Mouse (Mus musculus): ENCODE data around the gene Slc22a20. TPM values are rescaled to one million over a fixed set of nuclear protein-coding genes. Genes with fewer than 3 reads are reported as not detected.
A peak's percentile ranks its signal among the peaks of the same experiment; 100 is the strongest.

Gene Slc22a20
- polyA plus RNA-seq, 1 experiment from 2014 or later, result not detected

DNA sequence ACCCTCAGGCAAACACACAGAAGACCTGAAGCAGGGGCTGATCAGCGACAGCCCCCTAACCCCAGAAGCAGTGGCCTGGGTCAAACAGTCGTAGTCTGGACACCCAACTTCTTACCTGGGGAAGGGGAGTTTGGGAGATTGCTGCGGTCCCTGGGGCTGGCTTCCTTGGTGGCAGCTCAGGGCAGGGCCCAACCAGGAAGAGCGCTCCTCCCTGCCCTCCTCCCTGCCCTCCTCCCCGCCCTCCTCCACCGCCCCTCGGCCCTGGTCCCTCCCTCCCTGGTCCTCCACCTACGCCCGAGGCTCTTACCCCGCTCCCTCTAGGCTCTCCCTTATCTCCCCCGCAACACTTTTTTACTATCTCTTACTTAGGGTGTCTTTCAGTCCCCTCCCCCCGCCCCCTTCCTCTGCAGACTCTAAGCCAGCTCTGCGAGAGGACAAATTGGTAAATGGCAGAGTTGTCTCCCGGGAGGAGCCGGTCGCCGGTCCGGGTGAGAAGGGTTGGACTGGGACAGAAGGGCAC is 29.1 kb upstream of the Slc22a20 start:
- WGBS, result 2% methylated on average over 18 of the region's 18 CpGs
- no peaks in the 10 kb centered on the region for H3K36me3 ChIP-seq
- H3K4me1 ChIP-seq, result peaks cover 20% of the 10 kb centered on the region
- peak overlapping the region; percentile 59 for H3K4me3 ChIP-seq
- ATAC-seq (ENCODE audit: extremely low read depth, insufficient number of reproducible peaks, low FRiP score, low TSS enrichment), result peak; percentile 69
- no peaks in the 10 kb centered on the region for H3K9me3 ChIP-seq
- H3K27ac ChIP-seq (replicated peaks), result peak overlapping the region; percentile 61
- peak overlapping the region; percentile 81 for H3K4me2 ChIP-seq
- H3K27me3 ChIP-seq (replicated peaks), result peaks cover 7% of the 10 kb centered on the region
- peak overlapping the region; percentile 77 for H3K9ac ChIP-seq

DNA sequence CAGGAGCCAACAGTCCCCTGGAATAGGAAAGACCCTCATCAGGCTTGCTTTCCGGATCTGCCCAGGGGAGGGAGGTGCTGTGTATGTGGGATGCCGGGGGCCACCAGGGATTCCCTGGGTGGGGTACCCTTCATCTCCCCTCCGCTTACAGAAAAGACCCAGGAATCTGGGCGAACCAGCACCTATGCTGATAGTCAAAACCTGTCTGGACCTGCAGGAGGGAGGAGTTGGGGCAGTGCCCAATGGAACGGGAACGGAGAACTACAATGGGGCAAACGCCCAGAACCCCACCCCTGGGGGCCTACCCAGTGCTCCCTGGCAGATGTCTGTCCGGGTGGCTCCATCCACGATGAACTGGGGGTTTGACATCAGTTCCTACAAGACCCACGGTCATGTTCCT is 27.7 kb upstream of the Slc22a20 start:
- Histone ChIP-seq H3K4me2 (peak overlapping the region; percentile 81; the same call in 1 of the 2 replicates), H3K4me1 (peaks cover 20% of the 10 kb centered on the region), H3K9ac (no peak overlapping the region; the same call in 1 of the 2 replicates), H3K27ac (replicated peaks) (no peak overlapping the region), H3K4me3 (no peak overlapping the region), H3K27me3 (replicated peaks) (peaks cover 7% of the 10 kb centered on the region), H3K9me3 (no peaks in the 10 kb centered on the region), H3K36me3 (no peaks in the 10 kb centered on the region)
- no peak for ATAC-seq (ENCODE audit: extremely low read depth, insufficient number of reproducible peaks, low FRiP score, low TSS enrichment)
- 89% methylated on average over 10 of the region's 10 CpGs for WGBS

DNA sequence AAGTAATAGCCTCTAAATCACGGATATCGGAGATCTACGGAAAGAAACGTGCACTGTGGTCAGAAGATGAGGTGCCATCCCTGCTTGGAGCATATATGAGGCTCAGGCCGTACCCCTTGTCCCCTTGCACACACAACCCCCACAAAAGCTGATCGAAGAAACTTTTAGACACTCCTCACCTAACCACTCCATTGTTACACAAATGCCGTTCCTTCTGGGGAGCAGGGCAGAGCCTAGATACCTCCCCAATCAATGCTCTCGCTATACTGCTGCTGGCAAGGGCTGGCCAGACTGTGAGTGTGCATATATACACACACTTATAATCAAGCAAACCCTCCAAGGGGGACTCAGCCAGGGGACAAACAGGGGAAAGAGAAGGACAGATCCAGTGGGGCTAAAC is 23.2 kb upstream of the Slc22a20 start:
- no peak for ATAC-seq (ENCODE audit: extremely low read depth, insufficient number of reproducible peaks, low FRiP score, low TSS enrichment)
- Histone ChIP-seq H3K4me2 (no peak overlapping the region), H3K27ac (replicated peaks) (no peak overlapping the region), H3K4me1 (no peaks in the 10 kb centered on the region; the same call in 1 of the 2 replicates), H3K4me3 (no peak overlapping the region), H3K27me3 (replicated peaks) (no peaks in the 10 kb centered on the region), H3K36me3 (peaks cover 5% of the 10 kb centered on the region; the same call in 1 of the 2 replicates), H3K9me3 (no peaks in the 10 kb centered on the region), H3K9ac (no peak overlapping the region)
- 72% methylated on average over 8 of the region's 8 CpGs for WGBS

DNA sequence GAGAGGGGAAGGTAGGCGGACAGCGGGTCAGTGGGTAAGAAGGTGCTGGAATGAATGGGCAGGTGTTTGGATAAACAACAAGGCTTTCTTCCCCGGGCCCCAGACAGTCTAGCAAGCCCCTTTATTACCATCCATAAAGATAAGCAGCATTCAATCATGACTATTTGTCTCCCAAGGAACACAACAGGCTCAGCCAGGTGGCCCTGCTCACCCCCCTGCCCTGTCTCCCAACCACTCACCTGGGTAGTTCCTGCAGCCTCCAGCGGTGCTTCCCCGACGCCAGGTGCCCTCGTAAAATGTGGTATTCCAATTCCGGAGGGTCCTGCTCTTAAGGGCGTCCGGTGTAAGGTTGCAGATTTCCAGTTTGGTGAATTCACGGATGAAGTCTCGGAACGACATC is 21.1 kb upstream of the Slc22a20 start:
- Histone ChIP-seq H3K36me3 (peaks cover 5% of the 10 kb centered on the region; the same call in 1 of the 2 replicates), H3K4me1 (no peaks in the 10 kb centered on the region), H3K27me3 (replicated peaks) (no peaks in the 10 kb centered on the region), H3K4me2 (no peak overlapping the region), H3K9ac (no peak overlapping the region), H3K9me3 (no peaks in the 10 kb centered on the region), H3K27ac (replicated peaks) (no peak overlapping the region), H3K4me3 (no peak overlapping the region)
- no peak for ATAC-seq (ENCODE audit: extremely low read depth, insufficient number of reproducible peaks, low FRiP score, low TSS enrichment)
- 85% methylated on average over 13 of the region's 13 CpGs for WGBS

DNA sequence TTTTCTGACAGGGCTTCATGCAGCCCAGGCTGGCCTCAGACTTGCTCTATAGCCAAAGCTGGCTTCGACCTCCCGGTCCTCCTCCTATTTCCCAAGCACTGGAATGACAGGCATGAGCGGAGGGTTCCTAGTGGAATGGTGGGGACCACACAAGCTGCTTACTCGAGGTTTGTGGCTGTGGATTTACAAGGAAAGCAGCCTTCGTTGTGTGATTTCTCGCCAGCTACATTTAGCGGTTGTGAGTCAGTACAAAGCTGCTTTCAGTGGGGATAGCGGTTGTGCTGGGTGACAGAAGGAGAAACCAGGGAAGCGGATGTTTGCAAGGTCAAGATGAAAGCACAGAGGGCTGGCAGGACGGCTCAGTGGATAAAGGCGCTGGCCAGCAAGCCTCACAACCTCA is 19.6 kb upstream of the Slc22a20 start:
- Histone ChIP-seq H3K4me1 (no peaks in the 10 kb centered on the region), H3K27me3 (replicated peaks) (no peaks in the 10 kb centered on the region), H3K9ac (no peak overlapping the region), H3K4me2 (no peak overlapping the region), H3K4me3 (no peak overlapping the region), H3K9me3 (no peaks in the 10 kb centered on the region), H3K36me3 (peaks cover 5% of the 10 kb centered on the region; the same call in 1 of the 2 replicates), H3K27ac (replicated peaks) (no peak overlapping the region)
- ATAC-seq (ENCODE audit: extremely low read depth, insufficient number of reproducible peaks, low FRiP score, low TSS enrichment), result no peak
- WGBS, result 61% methylated on average over 11 of the region's 11 CpGs

DNA sequence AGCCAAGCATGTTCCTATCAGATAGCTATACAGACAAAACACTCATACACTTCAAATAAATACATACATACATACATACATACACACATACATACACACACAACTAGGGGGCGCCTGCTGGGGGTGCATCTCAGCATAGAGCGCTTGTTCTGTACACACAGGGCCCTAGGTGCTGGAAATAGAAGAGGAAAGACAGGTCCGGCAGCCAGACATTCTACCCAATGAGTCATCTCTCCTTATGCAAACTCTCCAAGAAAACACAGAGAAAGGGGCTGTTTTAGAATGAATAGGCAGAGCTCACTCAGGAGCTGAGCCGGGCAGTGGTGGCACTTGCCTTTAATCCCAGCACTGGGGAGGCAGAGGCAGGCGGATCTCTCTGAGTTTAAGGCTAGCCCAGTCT is 14.0 kb upstream of the Slc22a20 start:
- 68% methylated on average over 5 of the region's 5 CpGs for WGBS
- H3K4me1 ChIP-seq, result no peaks in the 10 kb centered on the region
- H3K27me3 ChIP-seq (replicated peaks), result no peaks in the 10 kb centered on the region
- ATAC-seq (ENCODE audit: extremely low read depth, insufficient number of reproducible peaks, low FRiP score, low TSS enrichment), result no peak
- H3K27ac ChIP-seq (replicated peaks), result no peak overlapping the region
- no peaks in the 10 kb centered on the region for H3K9me3 ChIP-seq
- H3K4me3 ChIP-seq, result no peak overlapping the region
- H3K4me2 ChIP-seq, result no peak overlapping the region
- no peak overlapping the region for H3K9ac ChIP-seq
- H3K36me3 ChIP-seq, result 0 out of 2 replicates have a peak, but pooled peaks cover 4% of the 10 kb centered on the region

DNA sequence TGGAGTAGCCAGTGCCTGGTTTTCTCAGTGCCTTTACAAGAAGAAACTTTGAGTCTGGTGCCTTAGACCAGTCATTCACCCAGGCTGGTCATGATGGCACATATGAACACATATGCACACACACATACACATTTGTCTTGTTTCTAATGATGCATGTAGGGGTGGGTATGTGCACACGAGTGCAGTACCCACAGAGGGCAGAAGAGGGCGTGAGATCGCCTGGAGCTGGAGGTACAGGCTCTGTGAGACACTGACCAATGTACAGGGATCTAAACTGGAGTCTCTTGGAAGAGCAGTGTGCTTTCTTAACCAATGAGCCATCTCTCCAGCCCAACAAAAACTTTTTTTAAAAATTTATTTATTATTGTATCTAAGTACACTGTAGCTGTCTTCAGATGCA is 12.2 kb upstream of the Slc22a20 start:
- ATAC-seq (ENCODE audit: extremely low read depth, insufficient number of reproducible peaks, low FRiP score, low TSS enrichment), result no peak
- Histone ChIP-seq H3K4me3 (no peak overlapping the region), H3K27ac (replicated peaks) (no peak overlapping the region), H3K4me2 (no peak overlapping the region), H3K27me3 (replicated peaks) (no peaks in the 10 kb centered on the region), H3K4me1 (no peaks in the 10 kb centered on the region), H3K9me3 (no peaks in the 10 kb centered on the region), H3K9ac (no peak overlapping the region), H3K36me3 (peaks cover 11% of the 10 kb centered on the region; the same call in 1 of the 2 replicates)
- WGBS, result 78% methylated on average over 3 of the region's 3 CpGs

DNA sequence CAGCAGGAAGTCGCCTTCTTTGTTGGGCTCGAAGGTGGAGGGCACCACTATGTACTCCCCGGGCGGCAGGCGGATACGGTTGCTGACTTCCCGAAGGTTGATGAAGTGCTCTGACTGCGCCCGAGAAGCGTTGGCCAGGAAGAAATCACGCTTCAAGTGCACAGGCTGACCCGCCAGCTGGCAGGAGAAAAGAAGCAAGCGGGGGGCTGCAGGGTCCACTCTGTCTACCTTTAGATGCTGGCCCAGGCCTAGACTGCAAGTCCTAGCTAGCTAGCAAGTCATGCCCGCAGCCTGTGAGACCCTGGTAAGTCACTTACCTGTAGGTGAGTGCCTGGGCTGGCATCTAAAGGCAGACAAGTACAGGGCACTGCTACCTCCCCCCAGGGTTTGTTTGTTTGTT is 8.8 kb upstream of the Slc22a20 start:
- Histone ChIP-seq H3K27ac (replicated peaks) (no peak overlapping the region), H3K4me3 (no peak overlapping the region), H3K4me1 (peaks cover 7% of the 10 kb centered on the region), H3K9me3 (no peaks in the 10 kb centered on the region), H3K9ac (no peak overlapping the region), H3K4me2 (no peak overlapping the region), H3K36me3 (peaks cover 24% of the 10 kb centered on the region; the same call in 1 of the 2 replicates), H3K27me3 (replicated peaks) (no peaks in the 10 kb centered on the region)
- no peak for ATAC-seq (ENCODE audit: extremely low read depth, insufficient number of reproducible peaks, low FRiP score, low TSS enrichment)
- 75% methylated on average over 14 of the region's 14 CpGs for WGBS

DNA sequence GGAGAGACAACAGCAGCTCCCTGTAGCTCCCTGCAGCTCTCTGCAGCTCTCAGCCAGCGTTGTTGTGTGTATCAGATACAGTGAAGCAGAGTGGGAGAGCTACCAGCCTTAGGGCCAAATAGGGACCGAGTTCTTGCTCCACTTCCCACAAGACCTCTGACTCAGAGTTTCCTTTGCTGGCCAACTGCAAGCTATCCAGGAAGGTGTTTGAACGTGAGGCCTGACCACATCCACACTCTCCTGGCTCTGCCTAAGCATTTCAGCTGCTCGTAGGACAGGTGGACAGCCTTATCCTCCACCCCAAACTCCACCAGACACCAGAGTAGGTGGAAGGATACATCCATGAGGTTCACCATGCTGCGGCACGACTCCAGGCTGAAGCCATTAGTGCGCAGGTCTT is 6.1 kb upstream of the Slc22a20 start:
- H3K27ac ChIP-seq (replicated peaks), result no peak overlapping the region
- no peak overlapping the region for H3K4me2 ChIP-seq
- peaks cover 25% of the 10 kb centered on the region for H3K4me1 ChIP-seq
- no peaks in the 10 kb centered on the region for H3K27me3 ChIP-seq (replicated peaks)
- peaks cover 20% of the 10 kb centered on the region; the same call in 1 of the 2 replicates for H3K36me3 ChIP-seq
- ATAC-seq (ENCODE audit: extremely low read depth, insufficient number of reproducible peaks, low FRiP score, low TSS enrichment), result no peak
- 75% methylated on average over 7 of the region's 7 CpGs for WGBS
- H3K4me3 ChIP-seq, result no peak overlapping the region
- no peaks in the 10 kb centered on the region for H3K9me3 ChIP-seq
- H3K9ac ChIP-seq, result peak overlapping the region; percentile 14; the same call in 1 of the 2 replicates

DNA sequence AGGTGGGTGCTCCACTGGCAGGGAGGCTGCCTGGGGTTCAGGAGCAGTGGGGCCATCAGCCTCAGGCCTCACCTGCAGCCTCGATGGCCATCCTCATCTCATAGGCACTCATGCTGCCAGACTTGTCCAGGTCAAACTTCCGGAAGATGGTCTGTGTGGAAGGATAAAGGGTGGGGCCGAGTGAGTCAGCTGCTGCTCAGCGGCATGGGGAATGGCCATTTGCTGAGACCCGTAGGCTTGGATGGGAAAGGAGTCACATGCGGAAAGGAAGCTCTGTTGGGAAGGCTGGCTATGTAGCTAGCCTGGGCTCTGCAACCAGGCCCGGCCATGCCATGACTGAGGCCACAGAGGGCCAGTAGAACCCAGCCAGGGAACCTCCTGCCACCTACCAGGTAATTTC is 5.5 kb upstream of the Slc22a20 start:
- Histone ChIP-seq H3K9ac (peak overlapping the region; percentile 14; the same call in 1 of the 2 replicates), H3K4me1 (peaks cover 25% of the 10 kb centered on the region), H3K9me3 (no peaks in the 10 kb centered on the region), H3K27ac (replicated peaks) (no peak overlapping the region), H3K27me3 (replicated peaks) (no peaks in the 10 kb centered on the region), H3K36me3 (peaks cover 20% of the 10 kb centered on the region; the same call in 1 of the 2 replicates), H3K4me2 (no peak overlapping the region), H3K4me3 (no peak overlapping the region)
- ATAC-seq (ENCODE audit: extremely low read depth, insufficient number of reproducible peaks, low FRiP score, low TSS enrichment), result no peak
- 77% methylated on average over 7 of the region's 7 CpGs for WGBS

DNA sequence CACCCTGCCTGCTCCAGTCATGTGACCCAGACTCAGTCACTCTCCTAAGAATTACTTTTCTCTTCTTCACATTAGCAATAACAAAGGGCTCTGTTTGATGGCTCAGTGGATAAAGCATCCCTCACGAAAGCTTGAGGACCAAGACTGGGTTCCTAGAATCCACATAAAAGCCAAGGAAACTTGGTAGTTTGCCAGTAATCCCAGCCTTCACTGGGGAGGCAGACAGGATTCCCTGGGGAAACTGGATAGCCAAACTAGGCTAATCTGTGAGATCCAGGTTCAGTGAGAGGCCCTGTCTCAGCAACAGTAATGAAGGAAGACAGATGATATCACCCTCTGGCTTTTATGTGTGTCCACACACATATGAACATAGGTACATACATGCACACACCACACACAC is 5.0 kb upstream of the Slc22a20 start:
- WGBS, result 68% methylated on average over 1 of the region's 1 CpGs
- no peak overlapping the region for H3K9ac ChIP-seq

DNA sequence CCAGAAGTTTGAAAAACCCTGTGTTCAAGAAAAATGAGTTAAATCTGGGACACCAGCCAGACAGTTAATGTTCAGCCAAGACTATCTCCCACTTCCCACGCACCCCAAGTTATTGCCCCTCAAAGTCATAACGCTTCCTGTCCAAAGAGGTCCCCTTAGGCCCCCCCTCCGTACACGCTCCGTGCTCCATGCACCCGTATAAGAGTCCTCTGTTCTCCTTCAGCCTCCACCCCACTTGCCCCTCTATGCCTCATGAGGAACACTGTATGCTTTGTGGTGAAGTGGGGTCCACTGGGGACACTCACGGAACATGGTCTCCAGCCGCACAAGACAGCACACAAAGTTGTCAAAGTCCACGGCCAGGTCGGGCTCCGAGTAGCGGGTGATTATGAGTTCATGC is 4.1 kb upstream of the Slc22a20 start:
- no peak overlapping the region for H3K4me2 ChIP-seq
- WGBS, result 89% methylated on average over 12 of the region's 12 CpGs
- no peak overlapping the region for H3K27ac ChIP-seq (replicated peaks)

More for the DNA sequence above, 5.0 kb upstream of the Slc22a20 start:
- H3K9me3 ChIP-seq, result no peaks in the 10 kb centered on the region
- H3K4me3 ChIP-seq, result no peak overlapping the region
- H3K4me2 ChIP-seq, result no peak overlapping the region
- H3K27ac ChIP-seq (replicated peaks), result no peak overlapping the region
- H3K36me3 ChIP-seq, result peaks cover 20% of the 10 kb centered on the region; the same call in 1 of the 2 replicates
- peaks cover 25% of the 10 kb centered on the region for H3K4me1 ChIP-seq
- no peaks in the 10 kb centered on the region for H3K27me3 ChIP-seq (replicated peaks)
- ATAC-seq (ENCODE audit: extremely low read depth, insufficient number of reproducible peaks, low FRiP score, low TSS enrichment), result no peak

More for the DNA sequence above, 4.1 kb upstream of the Slc22a20 start:
- Histone ChIP-seq H3K36me3 (peaks cover 20% of the 10 kb centered on the region; the same call in 1 of the 2 replicates), H3K27me3 (replicated peaks) (no peaks in the 10 kb centered on the region), H3K9ac (peak overlapping the region; percentile 10; the same call in 1 of the 2 replicates), H3K4me1 (peaks cover 25% of the 10 kb centered on the region), H3K4me3 (no peak overlapping the region), H3K9me3 (no peaks in the 10 kb centered on the region)
- no peak for ATAC-seq (ENCODE audit: extremely low read depth, insufficient number of reproducible peaks, low FRiP score, low TSS enrichment)

All from heart, embryonic 13.5 days (tissue).